Mouse (Mus musculus) liver, postnatal 0 days (tissue): ENCODE measurements at regions not wholly inside any gene's neighbourhood (a gene's known extent, or its start where the extent isn't known, plus 50 kb on each side); places are given as distances from the start of the nearest gene placed in this dataset.

Source experiments
- CTCF ChIP-seq: sonication (generic); IDR thresholded peaks from 2 replicates; pipeline ENCODE4 v1.5.1; 2016; ENCODE audit warnings: antibody characterized with exemption, low read depth
- EP300 ChIP-seq: IDR thresholded peaks from 2 replicates; pipeline ENCODE4 v1.6.1; 2016; ENCODE audit warnings: antibody characterized with exemption, low read depth, mild to moderate bottlenecking

GRCm38 (mm10) chr1:72929774-72930173 lies 55.1 kb upstream of the Igfbp5 start:
- no peak for TF ChIP-seq EP300
- TF ChIP-seq CTCF: no peak
